Mouse (Mus musculus) WW6 (cell line): ENCODE measurements around the gene Ccdc33.

Experiments used
- DNase-seq: peaks from one replicate; pipeline ENCODE4 v3.0.0-alpha.2; 2013; ENCODE audit warnings: low read depth, low spot score

Gene Ccdc33

GRCm38 (mm10) chr9:57980570-57980969 lies 138.1 kb downstream of the Ccdc33 start:
- no peak for DNase-seq

DNA sequence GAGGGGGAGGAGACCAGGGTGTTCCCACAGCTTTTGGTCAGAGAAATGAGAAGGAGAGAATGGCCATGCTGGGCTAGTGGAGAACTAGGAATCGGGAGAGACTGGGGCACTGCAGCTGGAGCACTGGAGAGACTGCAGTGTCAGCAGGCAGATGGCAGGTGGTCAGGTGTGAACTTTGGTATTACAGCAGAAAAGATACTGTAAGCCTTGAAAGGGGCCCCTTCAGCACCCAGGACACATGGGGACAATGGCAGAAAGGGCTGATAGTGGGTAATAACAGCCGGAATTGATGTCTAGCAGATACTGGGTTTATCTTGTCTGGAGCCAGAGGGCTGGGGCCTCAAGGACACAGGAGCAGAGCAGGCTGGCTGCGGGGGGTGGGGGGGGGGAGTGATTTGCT lies 139.8 kb downstream of the Ccdc33 start:
- DNase-seq: no peak
